Mouse (Mus musculus) Muller cell, postnatal 12 days (primary cell): ENCODE results near the gene Rapgef3.
A peak's percentile ranks its signal among the peaks of the same experiment; 100 is the strongest.

Experiments used
- DNase-seq: peaks from one replicate; pipeline ENCODE4 v3.0.0-alpha.2; 2015; ENCODE audit errors: inconsistent ontology term

Rapgef3 gene

DNA sequence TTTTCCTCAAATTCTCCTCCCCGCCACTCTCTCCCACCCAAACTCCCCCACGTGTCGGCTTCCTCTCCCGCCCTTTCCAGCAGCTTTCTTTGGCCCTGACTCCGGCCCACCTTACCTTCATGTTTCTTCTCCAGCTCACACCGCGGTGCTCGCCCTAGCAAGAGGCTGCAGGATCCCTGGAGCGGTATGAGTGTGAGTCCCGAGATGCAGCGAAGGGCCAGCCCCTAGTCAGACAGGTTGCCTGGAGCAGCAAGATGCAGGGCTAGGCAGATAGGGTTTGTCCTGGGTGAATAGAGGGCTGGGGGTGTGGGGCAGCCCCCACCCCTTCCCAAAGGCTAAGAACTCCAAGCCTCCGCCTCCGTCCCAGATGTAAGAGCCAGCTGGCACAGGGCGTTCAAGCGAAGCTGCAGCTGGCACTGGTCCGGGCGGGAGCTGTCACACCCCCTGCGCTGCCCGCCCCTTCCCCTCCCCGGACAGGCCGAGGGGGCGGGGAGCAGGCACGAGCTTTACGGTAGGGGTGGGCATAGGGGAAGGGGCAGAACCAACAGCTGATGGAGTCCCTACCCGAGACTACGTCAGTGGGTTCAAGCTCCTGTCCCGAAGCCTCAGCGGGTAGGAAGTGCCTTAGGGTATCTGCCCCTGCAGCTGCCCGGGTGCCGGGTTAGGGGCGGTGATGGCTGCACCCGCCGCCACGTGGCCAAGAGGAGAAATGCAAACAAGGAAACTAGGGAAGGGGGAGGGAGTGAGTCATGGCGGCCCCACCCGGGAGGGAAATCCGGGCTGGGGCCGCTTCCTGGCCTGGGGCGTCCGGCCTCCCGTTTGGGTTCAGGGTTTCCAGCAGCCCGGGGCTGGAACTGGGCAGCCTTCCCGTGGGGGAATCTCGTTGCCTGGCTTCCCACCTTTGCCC, at the start of gene Rapgef3:
Rapgef3 (minus strand) TSS at position 693 of the 907 bp plus-strand sequence.
- peak; percentile 90 for DNase-seq

DNA sequence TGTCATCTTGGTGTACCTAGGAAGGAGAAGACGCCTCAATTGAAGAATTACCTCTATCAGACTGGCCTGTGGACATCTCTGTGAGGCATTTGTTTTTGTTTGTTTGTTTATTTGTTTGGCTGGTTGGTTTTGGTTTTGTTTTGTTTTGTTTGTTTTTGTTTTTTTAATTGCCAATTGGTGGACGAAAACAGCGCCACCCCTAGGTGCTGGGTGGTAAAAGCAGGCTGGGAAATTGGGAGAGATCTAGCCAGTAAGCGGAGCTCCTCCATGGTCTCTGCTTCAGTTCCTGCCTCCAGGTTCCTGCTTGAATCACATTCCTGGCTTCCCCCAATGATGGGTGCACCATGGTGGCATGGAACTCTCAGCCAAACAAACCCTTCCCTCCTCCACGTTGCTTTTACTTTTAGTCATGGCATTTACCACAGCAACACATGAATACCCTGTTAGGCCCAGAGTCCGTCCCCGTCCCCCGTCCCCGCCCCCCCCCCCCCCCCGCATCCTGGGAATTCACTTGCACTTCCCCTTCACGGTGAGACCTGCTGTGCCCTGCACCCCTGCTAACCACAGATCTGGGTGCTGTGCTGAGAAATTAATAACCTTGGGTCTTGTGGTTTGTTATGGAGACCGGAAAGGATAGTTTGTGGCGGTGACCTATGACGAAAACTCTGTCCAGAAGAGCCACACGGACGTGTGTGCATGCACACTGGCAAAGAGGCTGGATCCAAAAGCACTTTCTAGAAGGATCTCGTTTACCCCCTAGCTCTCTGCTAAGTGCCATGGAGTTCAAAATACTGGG, 48.6 kb upstream of the Rapgef3 start:
- no peak for DNase-seq

- DNase-seq, result no peak
These were observed 47.5 kb upstream of the Rapgef3 start for GRCm38 (mm10) chr15:97815254-97815653.

DNA sequence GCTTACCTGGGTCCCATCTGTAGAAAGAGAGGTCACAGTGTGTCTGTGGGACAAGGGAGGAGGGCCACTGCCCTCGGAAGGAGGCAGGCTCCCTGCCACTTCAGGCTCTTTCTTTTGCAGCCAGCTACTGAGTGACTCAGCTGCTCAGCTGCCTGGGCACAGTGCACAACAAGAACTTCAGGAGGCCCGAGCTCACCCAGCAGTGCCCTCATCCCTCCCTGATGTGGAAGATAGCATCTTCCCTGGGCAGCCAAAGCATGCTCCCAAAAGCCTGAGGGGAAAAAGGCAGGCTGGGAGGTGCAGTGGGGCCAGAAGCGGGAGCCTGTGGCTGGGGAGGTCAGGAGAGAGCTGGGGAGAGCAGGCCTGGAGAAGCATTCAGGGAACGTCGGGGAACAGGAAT, 46.9 kb upstream of the Rapgef3 start:
- DNase-seq, result no peak

- peak; percentile 80 for DNase-seq
These were observed 45.9 kb upstream of the Rapgef3 start for GRCm38 (mm10) chr15:97813452-97814204.

DNA sequence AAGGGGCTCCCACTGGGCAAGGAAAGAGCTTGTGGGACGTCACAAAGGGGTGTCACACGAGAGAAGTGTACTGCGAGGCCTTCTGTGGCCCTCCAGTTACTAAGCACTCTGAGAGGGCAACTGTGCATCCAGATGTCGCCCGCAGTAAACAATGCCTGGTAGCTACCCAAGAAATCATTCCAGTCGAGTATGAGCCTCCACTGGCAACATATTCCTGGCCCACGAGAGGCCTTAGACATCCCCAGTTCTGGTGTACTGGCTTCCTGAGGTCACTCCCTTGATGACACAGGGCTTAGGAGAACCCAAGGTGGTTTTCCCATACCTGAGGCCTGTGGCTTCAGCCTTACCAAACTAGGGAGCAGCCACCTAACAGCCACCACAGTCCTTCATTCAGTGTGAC, 45.1 kb upstream of the Rapgef3 start:
- no peak for DNase-seq

DNA sequence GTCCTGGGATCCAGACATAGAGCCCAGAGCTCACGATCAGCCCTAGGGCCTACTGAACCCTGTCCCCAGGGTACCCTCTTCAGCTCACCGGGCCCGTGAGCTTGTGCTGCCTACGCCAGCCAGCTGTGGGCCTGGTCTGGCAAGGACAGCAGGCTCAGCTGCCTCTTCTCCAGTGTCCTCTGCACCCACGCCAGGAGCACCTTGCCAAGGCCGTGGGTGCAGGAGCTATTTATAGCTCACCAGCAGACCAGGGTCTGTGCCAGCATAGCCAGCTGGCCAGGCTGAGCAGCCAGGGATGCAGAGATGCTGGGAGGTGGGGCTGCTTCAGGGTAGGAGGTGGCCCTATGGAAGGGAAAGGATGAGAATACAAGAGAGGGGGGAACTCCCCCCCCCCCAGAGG, 44.4 kb upstream of the Rapgef3 start:
- peak; percentile 91 for DNase-seq

GRCm38 (mm10) chr15:97811307-97811706, 43.5 kb upstream of the Rapgef3 start:
- DNase-seq, result no peak

DNA sequence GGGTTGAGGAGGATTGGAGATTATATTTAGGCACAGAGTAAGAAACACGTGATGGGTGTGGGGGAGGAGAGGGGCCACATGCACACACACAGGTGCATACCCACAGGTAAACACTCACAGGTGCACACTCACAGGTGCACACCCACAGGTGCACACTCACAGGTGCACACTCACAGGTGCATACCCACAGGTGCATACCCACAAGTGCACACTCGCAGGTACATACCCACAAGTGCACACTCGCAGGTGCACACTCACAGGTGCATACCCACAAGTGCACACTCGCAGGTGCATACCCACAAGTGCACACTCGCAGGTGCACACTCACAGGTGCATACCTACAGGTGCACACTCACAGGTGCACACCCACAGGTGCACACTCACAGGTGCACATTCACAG, 42.6 kb upstream of the Rapgef3 start:
- DNase-seq, result no peak

- no peak for DNase-seq
These were observed 42.2 kb upstream of the Rapgef3 start for GRCm38 (mm10) chr15:97809942-97810341.

GRCm38 (mm10) chr15:97809206-97809605, 41.4 kb upstream of the Rapgef3 start:
- no peak for DNase-seq

DNA sequence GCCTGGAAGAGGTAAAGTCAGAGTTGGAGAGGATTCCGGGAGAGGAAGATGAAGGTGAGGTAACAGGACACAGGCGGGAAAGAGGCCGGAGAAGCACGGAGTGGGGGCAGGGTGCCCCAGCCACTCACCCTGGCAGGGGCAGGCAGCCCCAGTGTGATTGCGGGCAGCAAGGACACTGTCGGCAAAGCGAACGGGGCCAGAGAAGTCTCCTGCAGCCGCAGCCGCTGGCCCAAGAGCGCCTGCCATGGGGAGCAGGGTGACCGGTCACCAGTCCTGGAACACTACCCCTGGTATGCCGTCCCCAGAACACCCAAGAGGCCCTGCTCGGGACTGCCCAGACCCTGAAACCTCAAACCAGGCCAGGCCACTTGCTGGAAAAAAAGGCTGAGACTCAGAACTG, 40.8 kb upstream of the Rapgef3 start:
- no peak for DNase-seq

- no peak for DNase-seq
These were observed 40.1 kb upstream of the Rapgef3 start for GRCm38 (mm10) chr15:97807867-97808266.

DNA sequence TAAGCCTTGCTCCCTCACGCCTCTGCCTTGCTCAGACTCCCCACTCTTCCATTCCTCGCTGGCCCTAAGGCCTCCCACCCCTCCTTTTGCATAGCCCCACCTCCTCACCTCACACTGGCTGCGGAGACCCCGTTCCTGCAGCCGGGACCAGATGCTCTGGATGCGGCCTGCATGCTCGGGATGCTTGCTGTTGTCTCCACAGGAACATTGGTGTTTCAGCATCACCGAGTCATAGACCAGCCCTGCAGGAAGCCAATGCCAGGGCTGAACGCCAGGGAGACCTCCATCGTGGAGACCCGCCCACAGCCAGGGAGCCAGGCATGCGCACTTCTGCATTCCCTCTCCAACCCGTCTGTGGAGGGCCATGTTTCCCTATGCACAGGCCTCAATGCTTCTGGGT, 34.8 kb upstream of the Rapgef3 start:
- peak; percentile 74 for DNase-seq

DNA sequence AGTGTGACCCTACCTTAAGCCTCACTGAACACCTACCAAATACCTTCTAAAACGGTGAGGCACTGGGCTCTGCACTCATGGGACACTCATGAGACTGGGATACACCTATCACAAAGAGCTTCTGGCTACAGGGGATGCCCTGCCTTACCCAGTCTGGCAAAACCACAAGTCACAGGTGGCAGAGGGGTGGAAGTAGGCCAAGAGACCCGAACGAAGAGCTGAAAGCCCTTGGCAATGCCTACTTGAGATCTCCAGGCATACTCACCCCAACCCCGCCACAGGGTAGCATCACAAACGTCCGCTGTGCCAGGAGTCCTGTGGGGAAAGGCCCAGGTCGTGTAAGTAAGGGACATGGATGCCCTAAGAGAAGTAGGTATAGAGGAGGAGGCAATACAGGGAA, 34.0 kb upstream of the Rapgef3 start:
- DNase-seq, result no peak

- DNase-seq, result no peak
These were observed 33.1 kb upstream of the Rapgef3 start for GRCm38 (mm10) chr15:97800853-97801252.

DNA sequence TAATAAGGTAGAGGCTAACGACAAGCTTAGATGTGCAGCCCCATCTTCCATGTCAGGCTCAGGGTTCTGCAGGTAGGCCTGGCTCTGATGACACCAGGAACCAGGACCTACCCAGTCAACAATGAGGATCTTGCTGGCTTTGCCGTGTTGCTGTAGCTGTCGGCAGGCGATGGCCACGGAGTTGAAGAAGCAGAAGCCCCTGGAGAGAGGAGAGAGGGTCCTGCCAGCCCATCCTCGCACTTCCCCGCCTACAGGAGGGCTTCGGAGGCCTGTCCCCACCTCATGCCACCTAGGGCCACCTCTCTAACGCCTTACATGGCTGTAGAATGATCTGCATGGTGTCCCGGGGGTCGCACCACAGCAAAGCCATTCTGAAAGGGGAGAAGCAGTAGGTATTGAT, 31.7 kb upstream of the Rapgef3 start:
- DNase-seq, result no peak

DNA sequence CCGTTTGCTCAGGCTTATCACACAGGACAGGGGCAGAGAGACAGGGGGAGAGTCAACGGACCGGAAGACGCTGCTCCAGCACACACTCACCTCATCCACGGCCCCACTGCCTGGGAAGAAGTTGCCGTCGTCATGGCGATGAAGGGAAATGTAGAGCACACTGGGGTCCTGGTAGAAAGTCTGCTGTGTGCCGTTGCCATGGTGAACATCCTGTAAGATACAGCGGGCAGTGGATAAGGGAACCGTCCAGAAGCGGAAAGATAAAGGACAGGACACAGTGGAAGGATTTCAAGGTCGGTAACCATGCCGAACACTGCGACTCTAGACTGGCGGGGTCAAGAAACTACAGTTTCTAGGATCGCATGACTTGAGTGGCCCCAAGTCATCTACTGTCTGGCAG, 30.4 kb upstream of the Rapgef3 start:
- DNase-seq, result no peak

DNA sequence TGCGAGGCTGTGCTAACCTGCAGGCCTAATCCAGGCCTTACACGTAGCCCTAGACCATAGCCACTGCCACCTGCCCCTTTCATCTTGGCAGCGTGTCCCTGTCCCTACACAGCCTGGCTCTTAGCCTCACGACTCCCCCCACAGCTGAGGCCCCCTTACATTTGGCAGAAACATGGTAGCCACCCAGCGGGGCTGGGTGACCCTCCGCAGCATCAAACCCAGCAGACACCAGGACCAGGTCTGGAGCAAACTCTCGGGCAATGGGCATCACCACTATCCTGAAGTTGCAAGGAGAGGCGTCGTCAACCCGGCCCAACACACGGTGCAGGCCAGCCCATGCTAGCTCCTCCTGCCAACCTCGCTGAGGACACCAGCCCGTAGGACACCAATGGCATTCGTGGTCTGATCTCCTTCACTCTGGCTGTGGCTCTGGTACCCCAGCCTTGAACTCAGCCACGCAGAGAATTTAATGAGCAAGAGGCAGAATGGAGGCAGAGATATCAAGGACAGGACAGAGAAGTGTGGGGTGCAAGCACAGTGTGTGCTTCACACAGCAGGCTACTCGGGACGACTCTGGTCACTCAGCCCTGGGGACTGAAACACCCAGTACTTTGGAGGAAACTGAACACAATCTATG, 29.0 kb upstream of the Rapgef3 start:
- no peak for DNase-seq

DNA sequence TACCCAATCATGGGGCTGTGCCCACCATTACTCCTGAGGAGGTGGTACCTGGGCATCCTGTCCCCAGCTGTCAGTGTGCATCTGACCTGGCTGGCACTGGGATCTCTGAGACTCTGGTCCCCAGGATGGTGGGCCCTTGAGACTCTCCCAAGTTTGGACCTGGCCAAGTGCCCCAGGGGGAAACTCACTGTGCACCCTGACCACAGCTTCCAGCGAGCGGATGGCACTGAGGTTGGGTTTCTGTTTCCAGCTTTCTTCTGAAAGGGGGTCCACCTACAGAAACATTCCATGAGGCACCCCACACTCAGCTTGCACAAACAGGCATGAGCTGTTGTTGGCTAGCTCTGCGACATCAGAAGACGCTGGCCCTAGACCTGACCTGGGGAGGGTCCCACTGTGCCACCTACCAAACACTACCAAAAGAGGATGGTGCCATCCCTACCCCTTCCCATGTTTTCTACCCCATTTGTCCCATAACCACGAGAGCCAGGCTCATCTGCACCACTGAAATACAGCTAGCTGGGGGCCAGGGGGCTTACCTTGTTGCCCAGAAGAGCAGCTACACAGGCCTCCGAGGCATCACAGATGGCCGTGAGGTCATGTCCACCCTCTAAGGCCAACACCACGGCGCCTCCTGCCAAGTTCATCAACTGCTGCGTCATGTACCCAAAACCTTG, 27.9 kb upstream of the Rapgef3 start:
- no peak for DNase-seq

DNA sequence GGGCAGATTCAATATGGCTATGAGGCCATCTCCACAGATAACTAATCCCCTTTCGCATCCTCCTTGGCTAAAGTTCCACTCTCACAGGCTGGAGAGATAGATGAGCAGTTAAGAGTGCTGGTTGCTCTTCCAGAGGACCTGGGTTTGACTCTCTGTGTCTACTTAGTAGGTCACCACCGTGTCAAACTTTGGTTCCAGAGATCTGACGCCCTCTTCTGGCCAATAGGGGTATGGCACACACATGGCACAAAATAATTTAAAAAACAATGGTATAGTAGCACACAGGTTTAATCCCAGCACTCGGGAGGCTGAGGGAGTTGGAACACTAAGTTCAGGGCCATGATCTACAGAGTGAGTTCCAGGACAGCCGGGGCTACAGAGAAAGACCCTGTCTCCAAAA, 26.5 kb upstream of the Rapgef3 start:
- no peak for DNase-seq
